Mouse (Mus musculus) neural tube, embryonic 15.5 days (tissue): ENCODE results near the gene Ptma. TPM values are rescaled to one million over a fixed set of nuclear protein-coding genes. Genes with fewer than 3 reads are reported as not detected.
"Not testable (repeated sequence)": the region's sequence is repeated elsewhere in the genome, so short reads cannot be mapped to it uniquely, and the experiment has no call there.

Experiments used
- ATAC-seq: fragments of 200-750 bp; cut with Nextera tagmentation; 2 replicates; pipeline ENCODE4 v1.8.0; 2017; ENCODE audit warnings: mild to moderate bottlenecking, moderate TSS enrichment, moderate library complexity; ENCODE audit not compliant: low FRiP score
- H3K27ac ChIP-seq: fragments of 300-500 bp; sonication (generic); replicated peaks from 2 replicates; pipeline ENCODE4 v1.5.1; 2015; ENCODE audit warnings: mild to moderate bottlenecking, inconsistent platforms
- H3K27me3 ChIP-seq: fragments of 300-500 bp; sonication (generic); replicated peaks from 2 replicates; pipeline ENCODE4 v1.6.1; 2015; ENCODE audit warnings: inconsistent platforms
- H3K36me3 ChIP-seq: fragments of 300-500 bp; sonication (generic); 2 replicates; pipeline ENCODE4 v1.6.1; 2015; ENCODE audit warnings: inconsistent platforms
- H3K4me1 ChIP-seq: fragments of 300-500 bp; sonication (generic); 2 replicates; pipeline ENCODE4 v1.6.1; 2015; ENCODE audit warnings: inconsistent platforms
- H3K4me2 ChIP-seq: fragments of 300-500 bp; sonication (generic); 2 replicates; pipeline ENCODE4 v1.6.1; 2015; ENCODE audit warnings: inconsistent platforms, mild to moderate bottlenecking, moderate library complexity
- H3K4me3 ChIP-seq: fragments of 300-500 bp; sonication (generic); replicated peaks from 2 replicates; pipeline ENCODE4 v1.5.1; 2015; ENCODE audit warnings: mild to moderate bottlenecking, inconsistent platforms
- H3K9ac ChIP-seq: fragments of 300-500 bp; sonication (generic); replicated peaks from 2 replicates; pipeline ENCODE4 v1.6.1; 2015; ENCODE audit warnings: mild to moderate bottlenecking, inconsistent platforms
- H3K9me3 ChIP-seq: fragments of 300-500 bp; sonication (generic); replicated peaks from 2 replicates; pipeline ENCODE4 v1.6.1; 2016; ENCODE audit warnings: inconsistent platforms
- WGBS: fragments of 180-500 bp; shearing (Covaris S2); methylation state at CpG from one replicate; pipeline ENCODE4 v1.1.7; 2015; ENCODE audit warnings: mixed read lengths; 5-methylcytosine and 5-hydroxymethylcytosine counted together
- polyA plus RNA-seq: library from polyadenylated mRNA; unstranded; fragments of >200 nt; fragmentation: Nextera tagmentation; extraction: Ambion mirVana; gene quantifications from 2 replicates; pipeline ENCODE4 v1.2.1, GENCODE M21; 2015

Ptma gene
- polyA plus RNA-seq, 1 experiment from 2014 or later, result 1,254 TPM

DNA sequence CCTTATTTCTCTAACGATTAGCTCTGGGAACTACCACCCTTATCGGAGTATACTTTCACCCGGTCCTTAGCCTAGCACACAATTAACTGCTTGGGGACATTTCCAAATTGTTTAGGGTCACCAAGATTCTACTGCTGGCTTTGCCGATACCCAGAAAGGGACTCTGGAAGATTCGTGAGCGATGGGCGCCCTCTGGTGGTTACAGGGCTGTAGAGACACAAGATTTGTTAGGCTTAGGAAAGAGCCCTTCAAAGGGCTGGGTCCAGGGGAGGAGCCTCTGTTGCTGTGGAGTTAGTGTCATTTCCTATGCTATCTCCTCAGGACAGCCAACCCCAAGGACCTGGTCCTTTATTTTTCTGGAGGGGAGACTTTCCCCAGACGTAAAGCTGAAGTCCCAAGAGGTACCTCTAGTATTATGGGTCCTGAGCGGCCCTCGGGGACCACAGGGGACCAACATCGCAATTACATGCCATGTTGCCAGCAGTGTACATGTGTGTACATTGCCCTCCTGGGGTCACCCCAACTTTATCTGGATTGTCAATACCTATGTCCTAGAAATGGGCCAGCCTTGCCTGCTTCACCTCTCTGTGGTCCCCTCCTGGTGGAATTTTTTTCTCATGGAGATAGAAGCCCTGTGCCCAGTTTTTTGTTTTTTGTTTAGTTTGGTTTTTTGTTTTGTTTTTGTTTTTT, 6.0 kb downstream of the Ptma start:
- H3K9me3 ChIP-seq, result no peaks in the 10 kb centered on the region
- peak overlapping the region; percentile 67 for H3K27ac ChIP-seq
- peak overlapping the region; percentile 9; the same call in 1 of the 2 replicates for H3K4me3 ChIP-seq
- peak; percentile 36 for ATAC-seq
- 0 out of 2 replicates have a peak overlapping the region, but pooled peaks have one; percentile 26 for H3K9ac ChIP-seq
- no peaks in the 10 kb centered on the region for H3K27me3 ChIP-seq
- peaks cover 39% of the 10 kb centered on the region for H3K4me1 ChIP-seq
- peaks cover 19% of the 10 kb centered on the region for H3K36me3 ChIP-seq
- WGBS, result 20% methylated on average over 11 of the region's 11 CpGs
- peak overlapping the region; percentile 43 for H3K4me2 ChIP-seq

GRCm38 (mm10) chr1:86533411-86534130, 7.0 kb downstream of the Ptma start:
- peaks cover 19% of the 10 kb centered on the region for H3K36me3 ChIP-seq
- no peak overlapping the region for H3K9ac ChIP-seq
- no peak overlapping the region for H3K27ac ChIP-seq
- no peaks in the 10 kb centered on the region for H3K9me3 ChIP-seq
- no peak overlapping the region for H3K4me3 ChIP-seq
- no peak overlapping the region for H3K4me2 ChIP-seq
- WGBS, result 64% methylated on average over 6 of the region's 6 CpGs
- H3K27me3 ChIP-seq, result no peaks in the 10 kb centered on the region
- H3K4me1 ChIP-seq, result peaks cover 39% of the 10 kb centered on the region
- no peak for ATAC-seq

DNA sequence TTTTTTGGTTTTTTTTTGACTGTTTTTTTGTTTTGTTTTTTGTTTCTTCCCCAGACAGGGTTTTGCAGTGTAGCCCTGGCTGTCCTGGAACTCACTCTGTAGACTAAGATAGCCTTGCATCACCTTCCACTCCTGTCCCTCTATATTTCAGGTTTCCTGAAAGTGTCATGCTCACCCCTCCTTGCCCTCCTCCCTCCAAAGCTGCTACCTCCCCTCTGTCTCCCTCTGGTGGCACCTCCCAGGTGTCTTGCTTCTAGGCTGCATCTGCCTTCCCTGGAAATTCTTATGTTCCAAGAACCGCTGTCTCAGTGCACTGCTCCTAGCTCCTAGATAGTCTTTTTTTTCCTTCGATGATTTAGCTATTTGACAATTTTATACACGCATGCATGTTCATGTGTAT, 11.9 kb downstream of the Ptma start:
- WGBS, result 69% methylated on average over 3 of the region's 3 CpGs
- Histone ChIP-seq H3K9me3 (no peaks in the 10 kb centered on the region), H3K4me2 (no peak overlapping the region), H3K36me3 (peaks cover 15% of the 10 kb centered on the region), H3K27ac (no peak overlapping the region), H3K9ac (no peak overlapping the region), H3K4me3 (no peak overlapping the region), H3K27me3 (no peaks in the 10 kb centered on the region), H3K4me1 (no peaks in the 10 kb centered on the region)
- no peak for ATAC-seq

DNA sequence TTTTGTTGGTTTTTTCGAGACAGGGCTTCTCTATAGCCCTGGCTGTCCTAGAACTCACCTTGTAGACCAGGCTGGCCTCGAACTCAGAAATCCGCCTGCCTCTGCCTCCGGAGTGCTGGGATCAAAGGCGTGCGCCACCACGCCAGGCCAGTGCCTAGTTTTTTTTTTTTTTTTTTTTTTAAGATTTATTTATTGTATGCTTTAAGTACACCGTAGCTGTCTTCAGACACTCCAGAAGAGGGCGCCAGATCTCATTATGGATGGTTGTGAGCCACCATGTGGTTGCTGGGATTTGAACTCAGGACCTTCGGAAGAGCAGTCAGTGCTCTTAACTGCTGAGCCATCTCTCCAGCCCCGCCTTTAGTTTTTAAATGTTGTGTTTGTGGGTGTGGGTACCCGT, 13.1 kb downstream of the Ptma start:
- H3K4me1 ChIP-seq, ATAC-seq, H3K4me3 ChIP-seq, H3K27me3 ChIP-seq, H3K9me3 ChIP-seq, H3K9ac ChIP-seq, H3K27ac ChIP-seq, H3K4me2 ChIP-seq: not testable (repeated sequence)
- 92% methylated on average over 12 of the region's 12 CpGs for WGBS
- H3K36me3 ChIP-seq, result peaks cover 27% of the 10 kb centered on the region

- peaks cover 52% of the 10 kb centered on the region for H3K36me3 ChIP-seq
- H3K9ac ChIP-seq, result no peak overlapping the region
- H3K4me3 ChIP-seq, result no peak overlapping the region
- H3K9me3 ChIP-seq, result no peaks in the 10 kb centered on the region
- H3K4me1 ChIP-seq, result no peaks in the 10 kb centered on the region
- WGBS, result 94% methylated on average over 2 of the region's 2 CpGs
- no peak overlapping the region for H3K27ac ChIP-seq
- H3K27me3 ChIP-seq, result no peaks in the 10 kb centered on the region
- no peak for ATAC-seq
- no peak overlapping the region for H3K4me2 ChIP-seq
Measured at GRCm38 (mm10) chr1:86542584-86542983, 16.1 kb downstream of the Ptma start.

DNA sequence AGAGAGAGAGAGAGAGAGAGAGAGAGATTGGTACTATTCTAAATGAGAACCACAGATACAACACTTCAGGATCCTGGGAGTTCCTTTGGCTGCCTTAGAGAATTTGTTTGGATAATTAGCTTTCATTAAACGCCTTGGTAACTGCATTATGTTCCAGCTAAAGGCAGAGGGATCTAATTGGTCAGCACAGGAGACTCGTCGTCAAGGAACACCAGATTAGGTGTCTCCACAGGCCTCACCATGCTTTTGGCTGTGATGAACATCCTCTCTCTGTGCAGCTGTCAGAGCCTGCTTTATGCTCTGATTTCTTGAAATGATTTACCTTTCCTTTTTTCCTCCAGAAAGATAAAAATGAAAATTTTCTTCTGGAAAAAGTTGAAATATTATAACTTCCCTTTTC, 20.3 kb downstream of the Ptma start:
- Histone ChIP-seq H3K27ac (no peak overlapping the region), H3K9ac (no peak overlapping the region), H3K4me1 (no peaks in the 10 kb centered on the region), H3K4me2 (no peak overlapping the region), H3K9me3 (no peaks in the 10 kb centered on the region), H3K4me3 (no peak overlapping the region), H3K27me3 (no peaks in the 10 kb centered on the region), H3K36me3 (peaks cover 60% of the 10 kb centered on the region)
- ATAC-seq, result peak; percentile 63; the same call in 1 of the 2 replicates
- WGBS, result 33% methylated on average over 3 of the region's 3 CpGs

DNA sequence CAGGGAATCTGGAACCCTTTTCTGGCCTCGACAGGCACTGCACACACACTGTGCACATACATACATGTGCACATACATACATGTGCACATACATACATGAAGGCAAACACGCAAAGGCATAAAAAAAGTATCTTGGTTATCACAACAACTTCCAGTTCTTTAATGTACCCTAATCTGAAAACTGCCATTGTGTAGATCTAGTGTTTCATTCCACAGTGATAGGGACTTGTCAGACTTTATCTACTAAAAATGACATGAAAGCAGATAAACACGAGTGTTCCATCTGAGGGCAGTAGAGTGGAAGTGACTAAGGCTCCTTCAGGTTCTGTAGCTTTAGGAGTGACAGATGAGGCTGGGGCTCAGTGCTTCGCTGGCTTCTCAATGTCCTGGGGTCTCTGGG, 24.8 kb downstream of the Ptma start:
- Histone ChIP-seq H3K9ac (no peak overlapping the region), H3K9me3 (no peaks in the 10 kb centered on the region), H3K4me2 (no peak overlapping the region), H3K27ac (no peak overlapping the region), H3K4me3 (no peak overlapping the region), H3K36me3 (peaks cover 18% of the 10 kb centered on the region), H3K4me1 (no peaks in the 10 kb centered on the region), H3K27me3 (no peaks in the 10 kb centered on the region)
- 90% methylated on average over 4 of the region's 4 CpGs for WGBS
- ATAC-seq, result no peak

GRCm38 (mm10) chr1:86551877-86552276, 25.4 kb downstream of the Ptma start:
- H3K9me3 ChIP-seq, result no peaks in the 10 kb centered on the region
- no peak overlapping the region for H3K27ac ChIP-seq
- H3K4me3 ChIP-seq, result no peak overlapping the region
- peaks cover 16% of the 10 kb centered on the region for H3K36me3 ChIP-seq
- WGBS, result 81% methylated on average over 2 of the region's 2 CpGs
- H3K27me3 ChIP-seq, result no peaks in the 10 kb centered on the region
- ATAC-seq, result no peak
- H3K9ac ChIP-seq, result no peak overlapping the region
- H3K4me1 ChIP-seq, result no peaks in the 10 kb centered on the region
- H3K4me2 ChIP-seq, result no peak overlapping the region

DNA sequence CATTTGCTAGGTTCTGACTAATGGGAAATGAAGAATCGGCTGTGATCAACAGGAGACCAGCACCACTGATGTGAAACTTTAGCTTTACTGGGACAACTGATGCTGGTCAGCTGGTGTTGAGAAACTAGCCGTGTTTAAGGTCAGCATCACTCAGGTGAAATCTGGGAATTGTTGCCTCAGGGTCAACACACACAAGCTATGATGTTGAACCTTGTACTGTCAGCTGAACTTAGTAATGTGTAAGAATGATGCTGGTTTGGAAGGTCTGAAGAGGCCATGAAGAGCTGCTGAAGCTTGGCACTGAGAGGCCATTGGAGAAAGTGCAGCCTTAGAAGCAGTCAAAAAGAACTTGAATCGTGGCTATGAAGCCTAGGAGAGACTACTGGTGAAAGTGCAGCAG, 29.1 kb downstream of the Ptma start:
- Histone ChIP-seq H3K4me2 (no peak overlapping the region), H3K36me3 (peaks cover 14% of the 10 kb centered on the region; the same call in 1 of the 2 replicates), H3K27me3 (no peaks in the 10 kb centered on the region), H3K4me3 (no peak overlapping the region), H3K27ac (no peak overlapping the region), H3K4me1 (no peaks in the 10 kb centered on the region), H3K9me3 (no peaks in the 10 kb centered on the region), H3K9ac (no peak overlapping the region)
- 94% methylated on average over 3 of the region's 3 CpGs for WGBS
- no peak for ATAC-seq

GRCm38 (mm10) chr1:86557872-86558271, 31.3 kb downstream of the Ptma start:
- Histone ChIP-seq H3K27ac (no peak overlapping the region), H3K9ac (no peak overlapping the region), H3K4me3 (no peak overlapping the region), H3K4me2 (no peak overlapping the region), H3K27me3 (no peaks in the 10 kb centered on the region), H3K4me1 (no peaks in the 10 kb centered on the region), H3K36me3 (peaks cover 16% of the 10 kb centered on the region; the same call in 1 of the 2 replicates), H3K9me3 (no peaks in the 10 kb centered on the region)
- ATAC-seq, result no peak
- WGBS, result 74% methylated on average over 7 of the region's 7 CpGs

DNA sequence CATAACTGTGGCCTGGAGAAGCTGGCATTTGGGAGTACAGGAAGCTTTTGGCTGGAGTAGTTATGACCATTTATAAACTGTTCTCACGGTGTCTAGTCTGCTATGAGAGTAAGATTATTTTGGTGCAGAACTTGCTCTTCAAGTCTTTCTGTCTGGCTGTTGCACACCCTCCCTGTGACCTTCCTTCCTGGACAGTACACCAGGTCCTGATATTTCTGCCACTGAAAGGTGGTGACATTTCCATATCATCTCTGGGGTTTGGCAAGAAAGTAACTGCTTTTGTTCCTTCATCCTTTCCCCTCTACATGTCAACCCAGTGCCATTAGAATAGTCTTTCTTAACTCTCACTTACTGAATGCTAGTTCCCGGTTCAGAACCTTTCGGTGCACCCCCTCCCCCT, 32.7 kb downstream of the Ptma start:
- H3K36me3 ChIP-seq, result peaks cover 28% of the 10 kb centered on the region
- H3K4me3 ChIP-seq, result no peak overlapping the region
- no peak overlapping the region for H3K9ac ChIP-seq
- 98% methylated on average over 3 of the region's 3 CpGs for WGBS
- H3K27ac ChIP-seq, result no peak overlapping the region
- no peak overlapping the region for H3K4me2 ChIP-seq
- no peaks in the 10 kb centered on the region for H3K9me3 ChIP-seq
- no peaks in the 10 kb centered on the region for H3K4me1 ChIP-seq
- no peaks in the 10 kb centered on the region for H3K27me3 ChIP-seq
- ATAC-seq, result no peak

DNA sequence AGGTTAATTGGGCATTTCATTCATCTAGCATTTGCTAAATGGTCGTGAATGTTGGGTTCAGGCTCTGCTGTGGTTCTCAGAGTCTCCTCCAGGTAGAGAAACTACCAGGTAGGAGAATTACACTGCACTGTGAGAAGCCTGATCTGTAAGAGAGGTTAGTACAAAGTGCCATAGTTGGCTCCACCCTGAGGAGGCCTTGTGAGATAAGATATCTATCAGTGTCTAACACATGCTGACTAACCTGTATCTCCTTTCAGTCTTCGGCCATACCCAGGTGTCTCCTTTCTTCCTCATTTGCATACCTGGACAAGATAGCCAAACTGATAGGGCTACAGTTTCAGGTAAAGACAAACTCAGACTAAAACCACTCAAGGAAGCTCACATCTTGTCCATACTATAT, 36.1 kb downstream of the Ptma start:
- no peak overlapping the region for H3K4me3 ChIP-seq
- peaks cover 25% of the 10 kb centered on the region for H3K36me3 ChIP-seq
- no peaks in the 10 kb centered on the region for H3K4me1 ChIP-seq
- no peaks in the 10 kb centered on the region for H3K9me3 ChIP-seq
- H3K9ac ChIP-seq, result no peak overlapping the region
- H3K27ac ChIP-seq, result no peak overlapping the region
- no peak overlapping the region for H3K4me2 ChIP-seq
- H3K27me3 ChIP-seq, result no peaks in the 10 kb centered on the region
- ATAC-seq, result no peak
- WGBS, result 97% methylated on average over 2 of the region's 2 CpGs
